Mouse (Mus musculus) E14TG2a.4 (cell line): ENCODE data around the gene Calhm5.

Source experiments
- H3K27me3 ChIP-seq: 2 replicates; pipeline ENCODE4 v1.6.1; 2014; ENCODE audit warnings: low read length, control low read depth; ENCODE audit not compliant: insufficient read depth
- H3K36me3 ChIP-seq: 2 replicates; pipeline ENCODE4 v1.6.1; 2014; ENCODE audit warnings: low read length, control low read depth; ENCODE audit not compliant: insufficient read depth
- H3K4me1 ChIP-seq: replicated peaks from 2 replicates; pipeline ENCODE4 v1.6.1; 2014; ENCODE audit warnings: low read depth, low read length, control low read depth
- H3K4me3 ChIP-seq: replicated peaks from 2 replicates; pipeline ENCODE4 v1.5.1; 2014; ENCODE audit warnings: mild to moderate bottlenecking, low read length
- H3K9me3 ChIP-seq: 2 replicates; pipeline ENCODE4 v1.6.1; 2014; ENCODE audit warnings: low read length, control low read depth
- CTCF ChIP-seq: conservative IDR thresholded peaks from 2 replicates; pipeline ENCODE4 v1.5.1; 2014; ENCODE audit warnings: low read length
- NANOG ChIP-seq: IDR thresholded peaks from 2 replicates; pipeline ENCODE4 v1.6.1; 2014; ENCODE audit warnings: borderline replicate concordance, low read length, mixed read lengths
- POU5F1 ChIP-seq: IDR thresholded peaks from 2 replicates; pipeline ENCODE4 v1.6.1; 2014; ENCODE audit warnings: low read length, borderline replicate concordance

Gene Calhm5

GRCm38 (mm10) chr10:34096418-34096883 lies at the start of gene Calhm5:
Gene Calhm5, minus strand, starts transcription at chr10:34096519.
- TF ChIP-seq NANOG, result no peak
- peak; percentile 47 for TF ChIP-seq CTCF
- no peak for TF ChIP-seq POU5F1
- H3K36me3 ChIP-seq, result no peaks in the 10 kb centered on the region
- peaks cover 24% of the 10 kb centered on the region for H3K4me1 ChIP-seq
- H3K4me3 ChIP-seq, result peak within 1 kb of the TSS; percentile 68
- H3K9me3 ChIP-seq, result no peaks in the 10 kb centered on the region
- H3K27me3 ChIP-seq, result no peaks in the 10 kb centered on the region

GRCm38 (mm10) chr10:34141693-34142092 lies 45.4 kb upstream of the Calhm5 start:
- Histone ChIP-seq H3K27me3 (no peaks in the 10 kb centered on the region), H3K9me3 (peaks cover 15% of the 10 kb centered on the region; the same call in 1 of the 2 replicates), H3K4me3 (no peak overlapping the region), H3K4me1 (peaks cover 5% of the 10 kb centered on the region), H3K36me3 (no peaks in the 10 kb centered on the region)
- no peak for TF ChIP-seq CTCF
- TF ChIP-seq NANOG, result no peak
- TF ChIP-seq POU5F1, result no peak

- Histone ChIP-seq H3K4me1 (peaks cover 5% of the 10 kb centered on the region), H3K4me3 (no peak overlapping the region), H3K9me3 (peaks cover 27% of the 10 kb centered on the region), H3K27me3 (no peaks in the 10 kb centered on the region), H3K36me3 (no peaks in the 10 kb centered on the region)
- TF ChIP-seq POU5F1, result no peak
- TF ChIP-seq CTCF, result no peak
- TF ChIP-seq NANOG, result no peak
These were observed 43.4 kb upstream of the Calhm5 start for GRCm38 (mm10) chr10:34139768-34140167.

- no peaks in the 10 kb centered on the region for H3K27me3 ChIP-seq
- TF ChIP-seq POU5F1 (no peak), NANOG (no peak), CTCF (no peak)
- H3K9me3 ChIP-seq, result peaks cover 33% of the 10 kb centered on the region
- H3K4me3 ChIP-seq, result no peak overlapping the region
- no peaks in the 10 kb centered on the region for H3K36me3 ChIP-seq
- H3K4me1 ChIP-seq, result peaks cover 5% of the 10 kb centered on the region
These were observed 41.7 kb upstream of the Calhm5 start for GRCm38 (mm10) chr10:34138027-34138426.

GRCm38 (mm10) chr10:34136432-34136831 lies 40.1 kb upstream of the Calhm5 start:
- peaks cover 23% of the 10 kb centered on the region for H3K9me3 ChIP-seq
- no peaks in the 10 kb centered on the region for H3K36me3 ChIP-seq
- TF ChIP-seq CTCF, result no peak
- TF ChIP-seq POU5F1, result no peak
- no peak for TF ChIP-seq NANOG
- H3K4me3 ChIP-seq, result no peak overlapping the region
- H3K27me3 ChIP-seq, result no peaks in the 10 kb centered on the region
- peaks cover 5% of the 10 kb centered on the region for H3K4me1 ChIP-seq

GRCm38 (mm10) chr10:34131356-34131755 lies 35.0 kb upstream of the Calhm5 start:
- H3K9me3 ChIP-seq, result peaks cover 18% of the 10 kb centered on the region
- H3K27me3 ChIP-seq, result peaks cover 27% of the 10 kb centered on the region
- no peaks in the 10 kb centered on the region for H3K36me3 ChIP-seq
- TF ChIP-seq NANOG (no peak), POU5F1 (no peak), CTCF (no peak)
- peaks cover 15% of the 10 kb centered on the region for H3K4me1 ChIP-seq
- no peak overlapping the region for H3K4me3 ChIP-seq

- Histone ChIP-seq H3K4me1 (peaks cover 15% of the 10 kb centered on the region), H3K4me3 (no peak overlapping the region), H3K9me3 (no peaks in the 10 kb centered on the region), H3K36me3 (no peaks in the 10 kb centered on the region), H3K27me3 (peaks cover 38% of the 10 kb centered on the region)
- TF ChIP-seq NANOG, result no peak
- no peak for TF ChIP-seq CTCF
- no peak for TF ChIP-seq POU5F1
These were observed 32.1 kb upstream of the Calhm5 start for GRCm38 (mm10) chr10:34128391-34128790.

- Histone ChIP-seq H3K9me3 (no peaks in the 10 kb centered on the region), H3K4me1 (peaks cover 15% of the 10 kb centered on the region), H3K4me3 (peak within 1 kb of the TSS; percentile 75), H3K36me3 (no peaks in the 10 kb centered on the region), H3K27me3 (peaks cover 38% of the 10 kb centered on the region)
- TF ChIP-seq NANOG, result no peak
These were observed 31.4 kb upstream of the Calhm5 start, which contains the start of gene Calhm6 for GRCm38 (mm10) chr10:34127392-34128378. Gene Calhm6, minus strand, starts transcription at chr10:34127984.
